Mouse (Mus musculus) stomach, postnatal 0 days (tissue): ENCODE results near the gene Hist1h3g.

Source experiments
- CTCF ChIP-seq: IDR thresholded peaks from 2 replicates; pipeline ENCODE4 v1.5.1; 2016; ENCODE audit warnings: antibody characterized with exemption, low read depth, mild to moderate bottlenecking, moderate library complexity
- EP300 ChIP-seq: optimal IDR thresholded peaks from 2 replicates; pipeline ENCODE3; 2016; ENCODE audit warnings: antibody characterized with exemption

DNA sequence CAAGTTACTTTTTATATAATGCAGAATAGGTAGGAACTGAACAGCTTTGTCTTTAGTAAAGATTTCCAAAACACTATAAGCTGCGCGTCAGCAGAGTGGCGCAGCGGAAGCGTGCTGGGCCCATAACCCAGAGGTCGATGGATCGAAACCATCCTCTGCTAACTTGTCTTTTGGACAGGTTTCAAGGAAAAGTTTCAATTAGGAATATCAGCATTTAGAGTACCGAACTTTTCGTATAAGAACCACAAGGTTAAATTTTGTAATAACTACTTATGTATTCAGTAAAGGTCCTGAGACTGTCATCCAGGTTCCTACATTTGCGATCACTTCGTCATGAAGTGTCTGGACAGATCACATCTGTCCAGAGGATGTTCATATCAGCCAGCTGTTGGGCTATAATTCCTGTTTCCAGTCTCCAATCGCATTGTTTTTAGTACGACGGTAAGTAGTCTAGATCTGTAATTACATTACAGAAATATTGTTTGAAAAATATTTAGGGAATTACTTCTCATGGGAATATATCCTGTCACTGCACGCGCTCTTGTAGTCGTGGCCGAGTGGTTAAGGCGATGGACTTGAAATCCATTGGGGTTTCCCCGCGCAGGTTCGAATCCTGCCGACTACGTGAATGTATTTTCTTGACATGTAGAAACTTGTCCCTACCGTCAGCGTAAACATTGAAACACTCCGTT, 17.5 kb upstream of the Hist1h3g start:
- TF ChIP-seq CTCF, result no peak
- no peak for TF ChIP-seq EP300
